Mouse (Mus musculus): ENCODE results near the gene Gm3164. TPM values are rescaled to one million over a fixed set of nuclear protein-coding genes. Genes with fewer than 3 reads are reported as not detected.
"Not testable (repeated sequence)": the region's sequence is repeated elsewhere in the genome, so short reads cannot be mapped to it uniquely, and the experiment has no call there.

The Gm3164 gene
- 0.90 and 1.2 TPM in 2 replicates for polyA plus RNA-seq (2012; rRNA removed)

- WGBS = 2% methylated on average over 29 of the region's 59 CpGs
- not testable (repeated sequence) for H3K4me3 ChIP-seq (replicated peaks; ENCODE audit: insufficient read depth, low read depth, low read length); H3K27ac ChIP-seq (ENCODE audit: insufficient read depth, low read length); H3K4me1 ChIP-seq (ENCODE audit: control insufficient read depth, insufficient read depth, low read length); H3K27me3 ChIP-seq (ENCODE audit: control insufficient read depth, insufficient read depth, low read length)
- DNase-seq = peak in 1 of 2 experiments; percentile 20
Measured at GRCm38 (mm10) chr14:4414965-4415835, at the start of gene Gm3164. Gene Gm3164, plus strand, starts transcription at chr14:4415448.

GRCm38 (mm10) chr14:4368991-4369390, 46.3 kb upstream of the Gm3164 start:
- H3K4me3 ChIP-seq (replicated peaks; ENCODE audit: insufficient read depth, low read depth, low read length); DNase-seq; H3K4me1 ChIP-seq (ENCODE audit: control insufficient read depth, insufficient read depth, low read length); H3K27ac ChIP-seq (ENCODE audit: insufficient read depth, low read length); H3K27me3 ChIP-seq (ENCODE audit: control insufficient read depth, insufficient read depth, low read length): not testable (repeated sequence)
- 83% methylated on average over 3 of the region's 3 CpGs for WGBS

DNA sequence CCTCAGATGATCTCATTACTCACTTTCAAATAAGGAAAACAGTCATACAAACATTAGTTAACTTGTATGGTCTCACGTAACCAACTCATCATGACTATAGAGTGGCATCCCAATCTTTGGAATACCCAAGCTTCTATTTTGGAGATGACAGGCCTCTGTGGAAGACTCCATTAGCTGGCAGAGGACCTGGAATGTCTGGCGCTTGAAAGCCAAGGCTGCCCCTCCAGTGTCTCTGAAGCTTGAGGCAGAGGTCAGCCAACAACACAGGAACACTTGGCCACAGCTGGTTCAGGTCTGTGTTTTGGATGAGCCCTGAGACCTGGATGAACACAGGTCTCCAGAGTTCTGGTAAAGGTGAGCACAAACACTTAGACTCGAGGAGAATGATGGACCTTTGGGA, 45.6 kb upstream of the Gm3164 start:
- 74% methylated on average over 3 of the region's 3 CpGs for WGBS
- H3K4me3 ChIP-seq (replicated peaks; ENCODE audit: insufficient read depth, low read depth, low read length); H3K27ac ChIP-seq (ENCODE audit: insufficient read depth, low read length); H3K27me3 ChIP-seq (ENCODE audit: control insufficient read depth, insufficient read depth, low read length); DNase-seq; H3K4me1 ChIP-seq (ENCODE audit: control insufficient read depth, insufficient read depth, low read length): not testable (repeated sequence)

DNA sequence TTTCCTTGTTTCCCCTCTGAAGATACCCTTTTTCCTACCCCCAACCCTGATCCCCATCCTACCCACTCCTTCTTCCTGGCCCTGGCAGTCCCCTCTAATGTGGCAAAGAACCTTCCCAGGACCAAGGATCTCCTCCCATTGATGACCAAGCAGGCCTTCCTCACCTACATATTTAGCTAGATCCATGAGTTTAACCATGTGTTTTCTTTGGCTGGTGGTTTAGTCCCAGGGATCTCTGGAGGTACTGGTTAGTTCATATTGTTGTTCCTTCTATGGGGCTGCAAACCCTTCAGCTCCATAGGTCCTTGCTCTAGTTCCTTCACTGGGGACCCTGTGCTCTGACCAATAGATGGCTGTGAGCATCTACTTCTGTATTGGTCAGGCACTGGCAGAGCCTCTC, 37.4 kb upstream of the Gm3164 start:
- H3K4me3 ChIP-seq (replicated peaks; ENCODE audit: insufficient read depth, low read depth, low read length); H3K27ac ChIP-seq (ENCODE audit: insufficient read depth, low read length); H3K4me1 ChIP-seq (ENCODE audit: control insufficient read depth, insufficient read depth, low read length); H3K27me3 ChIP-seq (ENCODE audit: control insufficient read depth, insufficient read depth, low read length); DNase-seq: not testable (repeated sequence)

DNA sequence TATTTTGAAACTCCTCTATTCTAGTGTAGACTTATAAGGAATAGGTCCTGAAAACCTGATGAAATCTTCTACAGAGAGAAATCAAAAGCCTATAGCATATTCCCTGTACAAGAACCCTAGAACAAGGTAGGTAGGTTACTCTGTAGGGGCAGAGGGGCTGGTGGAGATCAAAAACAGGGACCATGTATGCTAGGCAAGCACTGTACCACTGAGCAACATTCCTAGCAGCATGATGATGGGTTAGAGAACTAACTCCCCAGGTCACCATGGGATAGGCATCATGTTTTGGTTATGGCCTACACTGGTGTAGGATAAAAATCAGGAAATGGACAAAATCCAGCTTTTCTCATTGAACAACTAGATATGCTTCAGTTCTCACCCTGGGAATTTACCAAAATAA, 29.6 kb upstream of the Gm3164 start:
- not testable (repeated sequence) for H3K4me1 ChIP-seq (ENCODE audit: control insufficient read depth, insufficient read depth, low read length); DNase-seq; H3K4me3 ChIP-seq (replicated peaks; ENCODE audit: insufficient read depth, low read depth, low read length); H3K27me3 ChIP-seq (ENCODE audit: control insufficient read depth, insufficient read depth, low read length); H3K27ac ChIP-seq (ENCODE audit: insufficient read depth, low read length)

- WGBS = 87% methylated on average over 4 of the region's 6 CpGs
- H3K4me1 ChIP-seq (ENCODE audit: control insufficient read depth, insufficient read depth, low read length); H3K27ac ChIP-seq (ENCODE audit: insufficient read depth, low read length); H3K4me3 ChIP-seq (replicated peaks; ENCODE audit: insufficient read depth, low read depth, low read length); DNase-seq; H3K27me3 ChIP-seq (ENCODE audit: control insufficient read depth, insufficient read depth, low read length): not testable (repeated sequence)
Measured at GRCm38 (mm10) chr14:4392841-4393530, 22.3 kb upstream of the Gm3164 start.

- not testable (repeated sequence) for H3K27me3 ChIP-seq (ENCODE audit: control insufficient read depth, insufficient read depth, low read length); H3K4me3 ChIP-seq (replicated peaks; ENCODE audit: insufficient read depth, low read depth, low read length); H3K27ac ChIP-seq (ENCODE audit: insufficient read depth, low read length); H3K4me1 ChIP-seq (ENCODE audit: control insufficient read depth, insufficient read depth, low read length); DNase-seq
- 56% methylated on average over 2 of the region's 3 CpGs for WGBS
Measured at GRCm38 (mm10) chr14:4397226-4397625, 18.0 kb upstream of the Gm3164 start, which contains the start of gene Gm3159. Gene Gm3159, plus strand, starts transcription at chr14:4397526.

- DNase-seq; H3K4me3 ChIP-seq (replicated peaks; ENCODE audit: insufficient read depth, low read depth, low read length); H3K27ac ChIP-seq (ENCODE audit: insufficient read depth, low read length); H3K27me3 ChIP-seq (ENCODE audit: control insufficient read depth, insufficient read depth, low read length); H3K4me1 ChIP-seq (ENCODE audit: control insufficient read depth, insufficient read depth, low read length): not testable (repeated sequence)
Measured at GRCm38 (mm10) chr14:4398624-4399023, 16.6 kb upstream of the Gm3164 start.

DNA sequence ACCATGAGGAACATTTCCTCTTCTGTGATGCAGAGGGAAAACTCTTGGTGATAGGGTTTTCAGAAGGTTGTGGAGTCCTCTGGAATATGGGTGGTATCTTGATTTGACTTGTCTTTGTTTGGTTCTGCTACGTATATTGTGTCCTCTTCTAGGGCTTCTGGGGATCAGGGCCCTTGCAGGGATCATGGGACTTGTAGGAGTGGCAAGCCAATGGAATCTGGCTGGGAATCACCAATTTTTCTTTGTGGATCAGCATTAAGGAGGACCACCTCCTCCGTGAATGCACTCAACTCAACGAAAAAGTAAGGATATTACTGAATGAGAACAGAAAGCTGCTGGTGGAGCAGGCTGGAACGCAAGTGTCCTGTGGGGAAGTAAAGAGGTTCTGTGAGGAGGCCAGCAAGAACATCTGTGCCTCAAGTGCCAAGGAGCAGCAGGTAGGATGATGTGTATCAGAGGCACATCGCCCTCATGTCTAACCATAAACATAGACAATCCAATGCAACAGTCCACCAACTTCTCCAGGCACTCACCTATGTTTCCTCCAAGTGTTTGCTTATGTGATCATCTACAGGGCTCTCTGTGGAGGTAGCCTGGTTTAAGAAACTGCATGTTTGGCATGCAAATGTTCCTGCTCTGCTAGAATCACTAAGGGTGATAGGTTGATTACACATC, 15.0 kb upstream of the Gm3164 start:
- not testable (repeated sequence) for H3K4me3 ChIP-seq (replicated peaks; ENCODE audit: insufficient read depth, low read depth, low read length); H3K4me1 ChIP-seq (ENCODE audit: control insufficient read depth, insufficient read depth, low read length); H3K27ac ChIP-seq (ENCODE audit: insufficient read depth, low read length); H3K27me3 ChIP-seq (ENCODE audit: control insufficient read depth, insufficient read depth, low read length); DNase-seq
- WGBS = 81% methylated on average over 5 of the region's 5 CpGs

GRCm38 (mm10) chr14:4401245-4401644, 14.0 kb upstream of the Gm3164 start:
- H3K27ac ChIP-seq (ENCODE audit: insufficient read depth, low read length); H3K4me1 ChIP-seq (ENCODE audit: control insufficient read depth, insufficient read depth, low read length); H3K4me3 ChIP-seq (replicated peaks; ENCODE audit: insufficient read depth, low read depth, low read length); H3K27me3 ChIP-seq (ENCODE audit: control insufficient read depth, insufficient read depth, low read length); DNase-seq: not testable (repeated sequence)
- WGBS = 70% methylated on average over 5 of the region's 5 CpGs

GRCm38 (mm10) chr14:4403840-4404239, 11.4 kb upstream of the Gm3164 start:
- H3K27ac ChIP-seq (ENCODE audit: insufficient read depth, low read length); DNase-seq; H3K27me3 ChIP-seq (ENCODE audit: control insufficient read depth, insufficient read depth, low read length): not testable (repeated sequence)

DNA sequence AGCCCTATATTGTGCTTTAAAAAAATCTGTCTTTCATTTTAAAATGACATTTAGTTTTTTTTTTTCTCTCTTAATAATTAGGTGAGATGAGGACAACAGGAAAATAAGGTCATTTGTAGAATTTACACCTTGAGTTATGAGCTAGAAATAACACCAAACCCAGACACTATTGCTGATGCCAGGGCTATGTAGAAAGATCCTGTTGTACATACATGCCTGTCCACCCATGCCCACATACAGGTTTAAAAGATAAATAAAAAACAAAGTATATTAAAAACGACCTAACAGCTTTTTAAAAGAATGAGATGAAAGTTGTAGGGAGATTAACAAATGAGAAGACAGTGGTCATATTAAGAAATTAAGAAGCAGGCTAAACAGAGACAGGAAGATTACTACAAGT, 5.3 kb upstream of the Gm3164 start:
- WGBS = 35% methylated on average over 1 of the region's 1 CpGs
- not testable (repeated sequence) for H3K27me3 ChIP-seq (ENCODE audit: control insufficient read depth, insufficient read depth, low read length)

More at GRCm38 (mm10) chr14:4403840-4404239, 11.4 kb upstream of the Gm3164 start:
- not testable (repeated sequence) for H3K4me3 ChIP-seq (replicated peaks; ENCODE audit: insufficient read depth, low read depth, low read length); H3K4me1 ChIP-seq (ENCODE audit: control insufficient read depth, insufficient read depth, low read length)

More for the DNA sequence above, 5.3 kb upstream of the Gm3164 start:
- DNase-seq; H3K4me3 ChIP-seq (replicated peaks; ENCODE audit: insufficient read depth, low read depth, low read length); H3K27ac ChIP-seq (ENCODE audit: insufficient read depth, low read length); H3K4me1 ChIP-seq (ENCODE audit: control insufficient read depth, insufficient read depth, low read length): not testable (repeated sequence)

All from cerebellum, adult 2 months (tissue).